Mouse (Mus musculus): ENCODE measurements around the gene Castor2. TPM values are rescaled to one million over a fixed set of nuclear protein-coding genes. Genes with fewer than 3 reads are reported as not detected.

The Castor2 gene
- total RNA-seq, 2 experiments from 2014 or later = 57.1 to 58.0 TPM

- DNase-seq (ENCODE audit: low spot score in 2 of 2) = peak in 1 of 2 experiments; percentile 23
Measured at GRCm38 (mm10) chr5:134101883-134102282, 2.4 kb downstream of the Castor2 start.

GRCm38 (mm10) chr5:134102720-134103119, 3.2 kb downstream of the Castor2 start:
- no peak for DNase-seq (ENCODE audit: low spot score in 2 of 2)

DNA sequence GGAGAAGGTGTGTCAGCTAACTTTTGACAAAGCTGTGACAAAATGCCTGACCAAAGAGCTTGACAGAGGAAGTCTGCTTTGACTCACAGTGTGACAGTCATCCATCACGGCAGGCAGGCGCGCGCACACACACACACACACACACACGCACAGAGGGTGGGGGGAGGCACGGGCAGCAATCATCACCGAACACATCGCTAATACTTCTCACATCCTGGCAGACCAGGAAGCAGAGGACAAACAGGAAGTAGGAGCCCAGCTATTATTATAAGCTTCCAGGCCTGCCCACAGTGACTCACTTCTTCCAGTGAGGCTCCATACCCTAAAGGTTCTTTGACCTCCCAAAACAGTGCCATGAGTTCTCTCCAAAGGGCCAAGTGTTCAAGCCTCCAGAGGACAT, 6.3 kb downstream of the Castor2 start:
- DNase-seq (ENCODE audit: low spot score in 2 of 2) = no peak

DNA sequence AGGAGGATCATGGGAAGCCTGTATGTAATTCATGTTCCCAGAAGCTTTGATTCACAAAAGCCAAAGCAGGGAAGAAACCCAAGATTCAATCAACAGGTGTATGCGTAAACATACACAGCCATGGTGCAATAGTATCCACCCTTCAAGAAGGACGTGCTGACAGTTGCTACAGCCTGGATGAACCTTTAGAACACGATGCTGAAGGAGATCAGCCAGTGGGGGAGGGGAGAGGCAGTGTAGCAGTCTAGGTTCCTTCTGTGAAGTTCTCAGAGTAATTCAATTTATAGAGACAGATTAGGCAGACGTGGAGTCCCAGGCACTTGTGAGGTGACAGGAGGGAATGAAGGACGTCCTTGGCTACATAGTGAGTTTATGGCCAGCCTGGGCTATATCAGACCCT, 15.5 kb downstream of the Castor2 start:
- no peak for DNase-seq (ENCODE audit: low spot score in 2 of 2)

DNA sequence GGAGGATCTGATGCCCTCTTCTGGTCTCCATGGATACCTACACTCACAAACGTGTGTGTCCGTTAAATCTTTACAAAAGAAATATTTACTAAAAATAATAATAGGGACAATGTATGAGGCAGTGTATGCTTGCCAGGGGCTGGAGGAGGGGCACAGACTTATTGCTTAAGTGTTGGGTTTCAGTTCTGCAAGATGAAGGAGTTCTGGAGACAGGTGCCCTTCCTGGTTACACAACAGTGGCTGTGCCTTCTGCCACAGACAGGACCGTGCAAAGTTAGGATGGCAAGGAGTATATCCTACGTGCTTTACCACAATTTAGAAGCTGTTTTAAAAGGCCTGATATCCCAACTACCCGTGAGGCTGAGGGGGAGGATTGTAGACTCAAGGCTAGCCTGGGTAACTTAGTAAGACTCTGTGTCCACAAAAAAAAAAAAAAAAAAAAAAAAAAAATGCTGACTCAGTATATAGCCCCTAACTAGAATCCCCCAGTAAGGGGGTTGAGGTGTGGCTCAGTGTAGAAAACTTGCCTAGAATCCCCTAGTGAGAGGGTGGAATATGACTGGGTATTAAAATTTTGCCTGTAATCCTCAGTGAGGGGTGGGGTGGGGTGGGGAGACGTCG, 16.2 kb downstream of the Castor2 start:
- DNase-seq (ENCODE audit: low spot score in 2 of 2) = no peak

- DNase-seq (ENCODE audit: low spot score in 2 of 2) = no peak
Measured at GRCm38 (mm10) chr5:134118798-134119407, 19.4 kb downstream of the Castor2 start.

DNA sequence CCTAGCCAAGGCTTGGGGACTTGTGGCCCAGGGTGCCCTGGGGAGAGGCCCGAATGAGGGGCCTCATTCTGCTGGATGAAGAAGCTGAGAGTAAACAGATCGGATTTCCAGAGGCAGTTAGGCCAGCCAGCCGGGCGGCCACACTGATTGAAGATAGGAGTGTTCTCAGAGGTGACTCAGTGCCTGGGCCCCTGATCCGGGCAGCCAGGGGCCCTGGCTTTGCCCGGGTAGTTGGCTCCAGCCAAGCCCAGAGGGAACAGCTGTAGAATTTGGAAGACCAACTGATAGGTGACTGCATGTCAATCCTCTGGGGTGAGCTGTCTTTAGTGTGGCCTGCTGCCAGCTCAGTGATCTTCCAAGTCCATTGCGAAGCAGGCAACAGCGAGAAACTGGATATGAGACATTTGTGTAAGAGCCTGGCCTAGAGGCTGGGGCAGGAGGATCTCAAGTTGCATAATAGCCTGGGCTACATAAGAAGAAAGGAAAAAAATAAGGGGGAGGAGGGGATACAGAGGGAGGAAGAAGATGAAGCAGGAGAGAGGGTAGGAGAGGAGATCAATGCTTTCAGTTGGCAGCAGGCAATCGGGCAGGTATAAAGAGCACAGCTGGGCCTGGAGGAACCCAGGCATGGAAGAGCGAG, 20.1 kb downstream of the Castor2 start:
- DNase-seq (ENCODE audit: low spot score in 2 of 2) = no peak

DNA sequence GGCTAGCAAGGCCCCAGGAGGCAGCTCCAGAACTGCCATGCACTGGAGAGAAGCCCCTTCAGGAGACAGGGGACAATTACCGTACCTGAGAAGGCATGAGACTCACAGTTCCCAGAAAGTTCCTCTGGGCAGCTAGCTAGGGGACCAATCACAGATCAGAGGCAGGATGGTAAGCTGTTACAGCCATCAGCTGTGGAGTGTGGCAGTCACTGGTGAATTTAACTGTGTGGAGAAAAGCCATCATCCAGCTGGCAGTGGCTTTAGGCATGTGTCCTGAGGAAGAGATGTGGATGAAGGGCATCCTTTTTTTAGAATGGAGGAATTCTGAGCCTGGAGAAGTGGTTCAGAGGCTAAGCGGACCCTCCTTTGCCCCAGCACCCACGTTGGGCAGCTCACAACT, 20.6 kb downstream of the Castor2 start:
- no peak for DNase-seq (ENCODE audit: low spot score in 2 of 2)

- DNase-seq (ENCODE audit: low spot score in 2 of 2) = no peak
Measured at GRCm38 (mm10) chr5:134121138-134121892, 21.8 kb downstream of the Castor2 start.

GRCm38 (mm10) chr5:134121893-134122259, 22.4 kb downstream of the Castor2 start:
- no peak for DNase-seq (ENCODE audit: low spot score in 2 of 2)

- no peak for DNase-seq (ENCODE audit: low spot score in 2 of 2)
Measured at GRCm38 (mm10) chr5:134123846-134124245, 24.3 kb downstream of the Castor2 start.

DNA sequence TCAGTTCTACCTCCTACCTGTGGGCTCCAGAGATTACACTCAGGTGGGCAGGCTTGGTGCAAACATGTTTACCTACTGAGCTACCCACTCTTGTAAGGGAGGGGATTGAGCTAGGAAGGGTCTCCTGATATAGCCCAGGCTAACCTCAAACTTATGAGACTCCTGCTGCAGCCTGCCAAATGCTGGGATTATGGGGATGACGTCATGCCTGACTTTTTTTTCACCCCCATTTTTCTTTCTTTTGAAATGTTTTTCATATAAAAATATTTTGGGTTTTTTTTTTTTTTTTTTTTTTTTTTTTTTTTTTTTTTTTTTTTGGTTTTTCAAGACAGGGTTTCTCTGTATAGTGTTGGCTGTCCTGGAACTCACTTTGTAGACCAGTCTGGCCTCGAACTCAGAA, 26.7 kb downstream of the Castor2 start:
- no peak for DNase-seq (ENCODE audit: low spot score in 2 of 2)

- DNase-seq (ENCODE audit: low spot score in 2 of 2) = no peak
Measured at GRCm38 (mm10) chr5:134131586-134131985, 32.1 kb downstream of the Castor2 start.

DNA sequence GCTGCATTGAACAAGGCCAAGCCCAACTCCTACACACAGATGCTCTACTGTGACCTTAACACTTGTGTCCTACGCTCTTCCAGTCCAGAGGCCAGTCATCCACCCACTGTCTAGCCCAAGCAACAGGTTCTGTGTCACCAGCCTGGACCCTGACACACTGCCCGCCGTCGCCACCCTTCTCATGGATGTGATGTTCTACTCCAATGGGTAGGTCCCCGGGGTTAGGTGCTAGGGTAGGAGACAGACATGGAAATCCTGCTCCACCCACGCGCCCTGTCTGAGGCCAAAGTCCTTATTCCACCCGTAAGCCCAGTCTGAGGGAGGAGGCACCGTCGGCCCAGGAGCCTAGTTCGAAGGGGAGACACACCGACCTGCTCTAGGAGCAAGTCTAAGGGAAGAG, 36.5 kb downstream of the Castor2 start:
- DNase-seq (ENCODE audit: low spot score in 2 of 2) = no peak

DNA sequence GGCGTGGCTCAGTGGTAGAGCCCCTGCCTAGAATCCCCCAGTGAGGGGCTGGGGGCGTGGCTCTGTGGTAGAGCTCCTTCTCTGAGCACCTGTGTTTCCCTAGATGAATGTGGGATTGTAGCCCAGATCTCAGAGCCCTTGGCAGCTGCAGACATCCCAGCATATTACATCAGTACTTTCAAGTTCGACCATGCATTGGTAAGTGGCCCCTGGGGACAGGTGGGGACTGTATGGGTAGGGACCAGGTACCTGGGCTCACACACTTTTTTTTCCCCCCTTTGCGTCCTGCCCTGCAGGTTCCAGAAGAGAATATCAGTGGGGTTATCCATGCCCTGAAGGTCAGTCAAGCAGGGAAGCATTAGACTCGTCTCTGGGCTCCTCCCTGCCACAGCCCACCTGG, 38.4 kb downstream of the Castor2 start:
- DNase-seq (ENCODE audit: low spot score in 2 of 2) = no peak

- no peak for DNase-seq (ENCODE audit: low spot score in 2 of 2)
Measured at GRCm38 (mm10) chr5:134139429-134139828, 39.9 kb downstream of the Castor2 start.

GRCm38 (mm10) chr5:134141236-134141635, 41.7 kb downstream of the Castor2 start:
- no peak for DNase-seq (ENCODE audit: low spot score in 2 of 2)

GRCm38 (mm10) chr5:134142381-134142780, 42.9 kb downstream of the Castor2 start:
- no peak for DNase-seq (ENCODE audit: low spot score in 2 of 2)

- no peak for DNase-seq (ENCODE audit: low spot score in 2 of 2)
Measured at GRCm38 (mm10) chr5:134144986-134145385, 45.5 kb downstream of the Castor2 start.

DNA sequence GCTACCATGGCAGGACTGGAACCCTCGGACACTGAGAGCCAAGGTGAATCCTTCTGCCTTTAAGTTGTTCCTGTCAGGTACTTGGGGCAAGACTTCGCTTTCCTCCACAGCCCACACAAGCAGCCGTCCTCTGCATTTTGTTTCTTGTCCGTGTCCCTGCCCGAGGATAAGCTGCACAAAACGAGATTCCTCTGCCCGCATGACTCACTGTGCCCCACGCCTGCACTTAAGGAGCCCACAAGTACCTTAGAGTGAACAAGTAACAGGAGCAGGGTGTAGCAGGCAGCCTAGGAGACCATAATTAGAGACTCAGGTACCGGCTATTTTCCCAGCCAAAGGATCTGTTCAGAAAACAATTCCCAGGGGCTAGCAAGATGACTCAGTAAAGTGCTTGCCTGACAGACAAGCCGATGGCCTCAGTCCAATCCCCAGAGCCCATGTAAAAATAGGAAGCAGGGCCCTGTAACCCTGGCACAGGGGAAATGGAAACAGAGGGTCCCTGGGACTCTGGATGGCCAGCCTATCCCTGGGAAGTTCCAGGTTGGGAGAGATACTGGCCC, 47.8 kb downstream of the Castor2 start:
- no peak for DNase-seq (ENCODE audit: low spot score in 2 of 2)

DNA sequence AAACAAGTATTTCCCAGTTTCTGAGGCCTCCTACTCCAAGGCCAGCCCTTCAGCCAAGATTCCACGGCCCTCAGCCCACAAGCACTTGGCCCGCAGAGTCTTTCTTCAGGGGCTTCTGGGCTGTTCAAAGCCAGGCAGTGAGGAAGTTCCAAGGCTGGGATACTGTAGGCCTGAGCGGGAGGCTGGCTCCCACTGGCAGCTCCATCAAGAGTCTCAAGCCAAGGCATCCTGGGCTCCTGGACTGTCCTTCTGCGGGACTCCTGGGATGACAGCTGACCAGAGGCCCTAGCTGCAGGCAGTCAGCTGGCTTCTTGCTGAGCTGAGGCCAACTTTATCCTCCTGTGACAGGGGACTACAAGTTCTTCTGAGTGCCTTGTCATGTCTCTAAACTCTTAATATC, 48.6 kb downstream of the Castor2 start:
- DNase-seq (ENCODE audit: low spot score in 2 of 2) = no peak

- DNase-seq (ENCODE audit: low spot score in 2 of 2) = no peak
Measured at GRCm38 (mm10) chr5:134151895-134152294, 52.4 kb downstream of the Castor2 start.
